Mouse (Mus musculus) MEL (cell line): ENCODE results near the gene Otos.

Experiments
- CTCF ChIP-seq, 3 experiments: IDR thresholded peaks in 2 of 3; conservative IDR thresholded peaks in 1 of 3; 2 replicates each; pipeline ENCODE4 v1.5.1; 2011 to 2012; ENCODE audit warnings: low read length in 3 of 3, low read depth in 2 of 3, mild to moderate bottlenecking in 2 of 3, improper control_type of control experiment in 1 of 3, inconsistent platforms in 1 of 3, mixed read lengths in 1 of 3, moderate library complexity in 1 of 3; ENCODE audit not compliant: control insufficient read depth in 1 of 3, insufficient read depth in 1 of 3, poor library complexity in 1 of 3, severe bottlenecking in 1 of 3
- EP300 ChIP-seq, 2 experiments: IDR thresholded peaks; 2 replicates each; pipeline ENCODE4 v1.6.1; 2011; ENCODE audit warnings: improper control_type of control experiment in 2 of 2, low read length in 2 of 2, low read depth in 1 of 2, mild to moderate bottlenecking in 1 of 2
- HCFC1 ChIP-seq: IDR thresholded peaks from 2 replicates; pipeline ENCODE4 v1.6.1; 2012; ENCODE audit warnings: low read depth, mild to moderate bottlenecking, inconsistent platforms, low read length, improper control_type of control experiment, moderate library complexity
- KAT2A ChIP-seq: conservative IDR thresholded peaks from 2 replicates; pipeline ENCODE4 v1.6.1; 2012; ENCODE audit warnings: low read depth, low read length, improper control_type of control experiment, inconsistent platforms
- MAFK ChIP-seq: IDR thresholded peaks from 2 replicates; pipeline ENCODE4 v1.6.1; 2011; ENCODE audit warnings: low read depth, mild to moderate bottlenecking, low read length, improper control_type of control experiment, borderline replicate concordance
- MAZ ChIP-seq: IDR thresholded peaks from 2 replicates; pipeline ENCODE4 v1.6.1; 2012; ENCODE audit warnings: low read depth, mild to moderate bottlenecking, inconsistent platforms, low read length, improper control_type of control experiment
- NELFE ChIP-seq: IDR thresholded peaks from 2 replicates; pipeline ENCODE4 v1.6.1; 2011; ENCODE audit warnings: low read depth, low read length, improper control_type of control experiment
- POLR2A ChIP-seq, 2 experiments: IDR thresholded peaks; 2 replicates each; pipeline ENCODE4 v1.6.1; 2011 to 2012; ENCODE audit warnings: low read length in 2 of 2, mild to moderate bottlenecking in 2 of 2, control low read depth in 1 of 2, improper control_type of control experiment in 1 of 2, low read depth in 1 of 2, moderate library complexity in 1 of 2; ENCODE audit not compliant: control insufficient read depth in 1 of 2, insufficient read depth in 1 of 2, poor library complexity in 1 of 2
- TBP ChIP-seq: IDR thresholded peaks from 2 replicates; pipeline ENCODE4 v1.8.0; 2011; ENCODE audit warnings: low read depth, low read length, improper control_type of control experiment
- UBTF ChIP-seq: IDR thresholded peaks from 2 replicates; pipeline ENCODE4 v1.6.1; 2012; ENCODE audit warnings: low read depth, mild to moderate bottlenecking, inconsistent platforms, low read length, improper control_type of control experiment, moderate library complexity, borderline replicate concordance; ENCODE audit not compliant: insufficient read depth
- ZC3H11A ChIP-seq: IDR thresholded peaks from 2 replicates; pipeline ENCODE4 v1.6.1; 2012; ENCODE audit warnings: low read depth, mild to moderate bottlenecking, inconsistent platforms, low read length, improper control_type of control experiment
- ZMIZ1 ChIP-seq: IDR thresholded peaks from 2 replicates; pipeline ENCODE4 v1.6.1; 2012; ENCODE audit warnings: low read depth, mild to moderate bottlenecking, inconsistent platforms, low read length, improper control_type of control experiment, moderate library complexity

GRCm38 (mm10) chr1:92647026-92647425 is 1.6 kb downstream of the Otos start:
- no peak for TF ChIP-seq CTCF (IDR thresholded peaks at IDR 0.05 in 2 of 3, conservative IDR thresholded peaks at IDR 0.05 in 1 of 3; ENCODE audit: control insufficient read depth in 1 of 3, insufficient read depth in 1 of 3, low read depth in 2 of 3, low read length in 3 of 3, poor library complexity in 1 of 3, severe bottlenecking in 1 of 3)
- TF ChIP-seq POLR2A (IDR thresholded peaks at IDR 0.05; ENCODE audit: control insufficient read depth in 1 of 2, insufficient read depth in 1 of 2, low read depth in 1 of 2, low read length in 2 of 2, poor library complexity in 1 of 2) = no peak
- TF ChIP-seq ZC3H11A = no peak
- TF ChIP-seq HCFC1 = no peak
- no peak for TF ChIP-seq EP300 (IDR thresholded peaks at IDR 0.05; ENCODE audit: low read depth in 1 of 2, low read length in 2 of 2)
- no peak for TF ChIP-seq ZMIZ1
- no peak for TF ChIP-seq UBTF
- no peak for TF ChIP-seq NELFE
- TF ChIP-seq MAFK = no peak
- TF ChIP-seq MAZ = no peak
- no peak for TF ChIP-seq KAT2A
- TF ChIP-seq TBP = no peak
